Mouse (Mus musculus): ENCODE results near the gene Tcap.

DNA sequence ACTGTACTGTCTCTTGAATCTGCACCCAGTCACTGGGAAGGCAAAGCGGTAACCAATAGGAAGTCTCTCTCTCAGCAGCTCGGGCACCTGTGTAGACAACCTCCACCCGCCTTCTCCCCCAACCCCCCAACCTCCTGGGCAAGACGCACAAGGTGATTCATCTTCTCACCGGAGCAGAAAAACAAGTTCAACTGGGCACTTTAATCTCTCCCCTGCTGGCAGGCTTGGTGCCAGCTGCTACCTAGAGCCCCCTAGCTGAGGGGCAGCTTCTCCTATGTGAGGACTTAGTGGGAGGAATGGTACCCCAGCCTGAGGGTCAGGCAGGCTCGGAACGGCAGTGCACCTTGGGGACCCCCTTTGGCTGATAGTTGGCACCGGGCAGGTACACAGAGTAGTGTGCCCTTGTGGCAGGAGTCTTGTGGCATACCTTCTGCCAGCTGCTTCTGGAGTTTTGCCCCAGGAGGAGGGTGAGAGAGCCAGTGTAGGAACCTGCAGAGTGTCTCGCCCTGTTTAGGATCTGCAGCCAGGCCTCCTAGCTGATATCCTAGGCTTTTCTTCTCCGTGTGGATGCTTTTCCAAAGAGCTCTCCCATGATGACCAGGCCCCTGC is 35.4 kb downstream of the Tcap start:
- no peak for TF ChIP-seq CTCF (IDR thresholded peaks at IDR 0.05; ENCODE audit: low read depth, low read length)
- TF ChIP-seq POLR2A (IDR thresholded peaks at IDR 0.05; ENCODE audit: extremely low read depth, insufficient read depth, low read length): no peak
